Mouse (Mus musculus): ENCODE results near the gene Gm43951. TPM values are rescaled to one million over a fixed set of nuclear protein-coding genes. Genes with fewer than 3 reads are reported as not detected.

Gm43951 gene
- polyA plus RNA-seq, 1 experiment from 2014 or later = 0.83 TPM

DNA sequence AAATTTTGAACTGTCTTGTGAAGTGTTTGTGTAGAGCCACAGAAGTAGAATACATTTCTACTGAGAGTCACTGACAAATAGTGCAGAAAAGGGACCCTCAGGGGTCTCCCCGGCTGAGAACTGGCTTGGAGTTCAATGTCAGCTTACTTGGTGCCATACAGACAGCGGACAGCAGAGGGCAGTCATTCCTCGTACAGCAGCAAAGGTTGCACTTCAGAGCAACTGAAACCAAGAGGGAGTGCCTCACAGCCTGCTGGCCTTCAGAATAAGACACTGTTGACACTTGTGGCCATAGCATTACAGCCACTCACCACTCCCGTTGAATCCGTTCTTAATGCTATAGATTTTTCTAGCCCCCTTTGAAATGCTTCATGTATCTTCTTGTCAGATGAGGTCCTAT, 18.2 kb upstream of the Gm43951 start:
- H3K36me3 ChIP-seq (replicated peaks) = no peaks in the 10 kb centered on the region
- no peak overlapping the region for H3K4me3 ChIP-seq
- peaks cover 8% of the 10 kb centered on the region for H3K4me1 ChIP-seq
- no peaks in the 10 kb centered on the region for H3K9me3 ChIP-seq
- H3K27me3 ChIP-seq (replicated peaks; ENCODE audit: low read depth, poor library complexity, severe bottlenecking) = peaks cover 4% of the 10 kb centered on the region; the same call in 1 of the 2 replicates
- WGBS = 17% methylated on average over 5 of the region's 5 CpGs
- no peak overlapping the region for H3K27ac ChIP-seq (replicated peaks)
- peak; percentile 72 for DNase-seq (ENCODE audit: low spot score)

GRCm38 (mm10) chr11:72223414-72223813, 16.8 kb upstream of the Gm43951 start:
- no peak overlapping the region for H3K27ac ChIP-seq (replicated peaks)
- H3K27me3 ChIP-seq (replicated peaks; ENCODE audit: low read depth, poor library complexity, severe bottlenecking) = peaks cover 1% of the 10 kb centered on the region; the same call in 1 of the 2 replicates
- DNase-seq (ENCODE audit: low spot score) = no peak
- H3K4me1 ChIP-seq = peaks cover 8% of the 10 kb centered on the region
- no peaks in the 10 kb centered on the region for H3K9me3 ChIP-seq
- WGBS = 85% methylated on average over 4 of the region's 4 CpGs
- no peak overlapping the region for H3K4me3 ChIP-seq
- peaks cover 3% of the 10 kb centered on the region; the same call in 1 of the 2 replicates for H3K36me3 ChIP-seq (replicated peaks)

GRCm38 (mm10) chr11:72221278-72221677, 14.6 kb upstream of the Gm43951 start:
- no peak overlapping the region for H3K27ac ChIP-seq (replicated peaks)
- no peak overlapping the region for H3K4me3 ChIP-seq
- DNase-seq (ENCODE audit: low spot score) = peak; percentile 77
- peaks cover 3% of the 10 kb centered on the region; the same call in 1 of the 2 replicates for H3K36me3 ChIP-seq (replicated peaks)
- no peaks in the 10 kb centered on the region for H3K9me3 ChIP-seq
- H3K4me1 ChIP-seq = peaks cover 7% of the 10 kb centered on the region
- H3K27me3 ChIP-seq (replicated peaks; ENCODE audit: low read depth, poor library complexity, severe bottlenecking) = no peaks in the 10 kb centered on the region
- 15% methylated on average over 6 of the region's 6 CpGs for WGBS

DNA sequence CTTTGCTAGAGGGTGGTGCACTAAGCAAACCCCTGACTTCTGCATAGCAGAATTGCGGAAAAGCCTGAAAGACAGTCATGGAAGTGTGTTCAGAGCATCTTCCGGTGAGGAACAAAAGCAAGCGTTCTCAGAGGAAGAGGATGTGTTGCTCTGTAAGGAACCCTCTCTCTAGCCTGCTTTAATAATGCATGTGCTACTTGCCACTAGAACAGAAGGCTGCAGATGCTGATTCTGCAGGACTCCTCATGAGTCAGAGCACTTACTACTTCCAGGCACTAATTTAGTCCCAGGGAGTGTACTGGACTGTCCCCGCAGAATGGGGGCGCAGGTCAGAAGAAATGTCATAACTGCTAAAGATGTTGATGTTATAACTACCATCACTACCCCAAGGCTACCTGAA, 10.5 kb upstream of the Gm43951 start:
- H3K4me3 ChIP-seq = no peak overlapping the region
- H3K27me3 ChIP-seq (replicated peaks; ENCODE audit: low read depth, poor library complexity, severe bottlenecking) = no peaks in the 10 kb centered on the region
- H3K4me1 ChIP-seq = peaks cover 16% of the 10 kb centered on the region
- 84% methylated on average over 5 of the region's 5 CpGs for whole genome bisulfite sequencing
- no peak for DNase-seq (ENCODE audit: low spot score)
- no peaks in the 10 kb centered on the region for H3K9me3 ChIP-seq
- H3K27ac ChIP-seq (replicated peaks) = no peak overlapping the region
- H3K36me3 ChIP-seq (replicated peaks) = peaks cover 10% of the 10 kb centered on the region

GRCm38 (mm10) chr11:72215410-72215797, 8.8 kb upstream of the Gm43951 start, which contains the start of gene Med31:
TSS of gene Med31 (minus strand) at chr11:72215592.
- H3K27ac ChIP-seq (replicated peaks) = peak within 1 kb of the TSS; percentile 83
- WGBS = 6% methylated on average over 29 of the region's 29 CpGs
- H3K9me3 ChIP-seq = no peaks in the 10 kb centered on the region
- H3K36me3 ChIP-seq (replicated peaks) = peaks cover 27% of the 10 kb centered on the region
- H3K27me3 ChIP-seq (replicated peaks; ENCODE audit: low read depth, poor library complexity, severe bottlenecking) = no peaks in the 10 kb centered on the region
- peaks cover 16% of the 10 kb centered on the region for H3K4me1 ChIP-seq
- no peak for DNase-seq (ENCODE audit: low spot score)
- peak within 1 kb of the TSS; percentile 82 for H3K4me3 ChIP-seq

- peaks cover 16% of the 10 kb centered on the region for H3K4me1 ChIP-seq
- H3K4me3 ChIP-seq = peak overlapping the region; percentile 82
- H3K9me3 ChIP-seq = no peaks in the 10 kb centered on the region
- H3K36me3 ChIP-seq (replicated peaks) = peaks cover 33% of the 10 kb centered on the region
- no peaks in the 10 kb centered on the region for H3K27me3 ChIP-seq (replicated peaks; ENCODE audit: low read depth, poor library complexity, severe bottlenecking)
- peak; percentile 99 for DNase-seq (ENCODE audit: low spot score)
- H3K27ac ChIP-seq (replicated peaks) = peak overlapping the region; percentile 83
- WGBS = 1% methylated on average over 51 of the region's 51 CpGs
Observed at GRCm38 (mm10) chr11:72214591-72215409, 8.2 kb upstream of the Gm43951 start.

DNA sequence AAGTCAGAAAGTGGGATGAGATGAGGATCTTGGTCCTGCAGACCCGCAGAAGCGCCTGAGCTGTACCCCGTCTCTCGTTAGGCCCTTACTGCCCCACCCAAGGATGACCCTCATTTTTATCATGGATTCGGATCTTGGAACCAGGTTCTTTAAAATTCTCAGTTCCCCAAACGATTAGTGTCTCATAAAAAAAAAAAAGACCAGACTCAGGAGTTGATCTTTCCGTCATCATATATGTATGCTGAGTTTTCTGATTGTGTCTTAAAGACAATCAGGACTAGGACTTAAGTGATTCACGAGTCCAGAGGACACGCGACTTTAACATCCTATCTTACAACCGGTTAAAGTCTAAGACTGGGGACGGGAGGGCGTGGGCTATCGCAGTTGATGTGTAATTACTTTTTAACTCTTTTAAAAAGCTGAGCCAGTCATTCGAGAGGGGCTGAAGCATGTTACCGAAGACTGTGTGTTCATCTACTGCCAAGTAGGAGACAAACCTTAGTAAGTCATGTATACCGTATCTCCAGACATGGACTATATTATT, 1.3 kb upstream of the Gm43951 start:
- H3K4me1 ChIP-seq = peaks cover 37% of the 10 kb centered on the region
- H3K4me3 ChIP-seq = peak overlapping the region; percentile 87
- peak overlapping the region; percentile 86 for H3K27ac ChIP-seq (replicated peaks)
- WGBS = 21% methylated on average over 17 of the region's 17 CpGs
- no peak for DNase-seq (ENCODE audit: low spot score)
- peaks cover 49% of the 10 kb centered on the region for H3K36me3 ChIP-seq (replicated peaks)
- no peaks in the 10 kb centered on the region for H3K27me3 ChIP-seq (replicated peaks; ENCODE audit: low read depth, poor library complexity, severe bottlenecking)
- no peaks in the 10 kb centered on the region for H3K9me3 ChIP-seq

GRCm38 (mm10) chr11:72207204-72207833, 679 bp upstream of the Gm43951 start, which contains the start of the genes 4933427D14Rik and Txndc17:
TSS of gene 4933427D14Rik (minus strand) at chr11:72207459.
TSS of gene Txndc17 (plus strand) at chr11:72207547.
- Histone ChIP-seq H3K27me3 (replicated peaks; ENCODE audit: low read depth, poor library complexity, severe bottlenecking) (no peaks in the 10 kb centered on the region), H3K27ac (replicated peaks) (peak within 1 kb of the TSS; percentile 86), H3K36me3 (replicated peaks) (peaks cover 47% of the 10 kb centered on the region), H3K4me3 (peak within 1 kb of the TSS; percentile 87), H3K4me1 (peaks cover 37% of the 10 kb centered on the region), H3K9me3 (no peaks in the 10 kb centered on the region)
- under 1% methylated on average over 42 of the region's 42 CpGs for WGBS
- DNase-seq (ENCODE audit: low spot score) = peak; percentile 91

GRCm38 (mm10) chr11:72205256-72205655, 1.4 kb downstream of the Gm43951 start:
- Histone ChIP-seq H3K4me1 (peaks cover 37% of the 10 kb centered on the region), H3K36me3 (replicated peaks) (peaks cover 40% of the 10 kb centered on the region), H3K27me3 (replicated peaks; ENCODE audit: low read depth, poor library complexity, severe bottlenecking) (no peaks in the 10 kb centered on the region), H3K4me3 (peak overlapping the region; percentile 87), H3K9me3 (no peaks in the 10 kb centered on the region), H3K27ac (replicated peaks) (no peak overlapping the region)
- 83% methylated on average over 6 of the region's 6 CpGs for WGBS
- DNase-seq (ENCODE audit: low spot score) = no peak

DNA sequence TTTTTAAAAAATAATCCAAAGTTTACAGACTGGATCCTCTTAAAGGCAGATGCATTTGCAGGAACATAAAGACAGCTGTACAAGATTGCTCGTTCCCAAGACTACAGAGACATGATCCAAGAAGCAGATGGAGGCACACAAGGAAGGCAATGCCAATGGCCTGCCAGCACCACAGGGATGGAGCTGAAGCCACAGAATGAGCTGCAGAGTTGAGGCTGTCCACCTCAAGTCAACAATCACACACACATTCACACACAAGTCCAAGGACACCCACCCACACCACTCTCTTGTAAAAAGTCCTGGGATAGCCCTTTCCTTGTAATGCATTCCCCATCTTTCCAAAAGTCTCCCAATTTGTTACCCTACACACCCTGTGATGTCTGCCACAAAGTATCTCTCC, 3.2 kb downstream of the Gm43951 start:
- no peak for DNase-seq (ENCODE audit: low spot score)
- no peak overlapping the region for H3K4me3 ChIP-seq
- peaks cover 35% of the 10 kb centered on the region for H3K36me3 ChIP-seq (replicated peaks)
- no peaks in the 10 kb centered on the region for H3K9me3 ChIP-seq
- no peaks in the 10 kb centered on the region for H3K27me3 ChIP-seq (replicated peaks; ENCODE audit: low read depth, poor library complexity, severe bottlenecking)
- H3K4me1 ChIP-seq = peaks cover 37% of the 10 kb centered on the region
- no peak overlapping the region for H3K27ac ChIP-seq (replicated peaks)
- WGBS = 82% methylated on average over 1 of the region's 1 CpGs

GRCm38 (mm10) chr11:72196506-72196905, 10.1 kb downstream of the Gm43951 start:
- WGBS = 89% methylated on average over 8 of the region's 8 CpGs
- H3K36me3 ChIP-seq (replicated peaks) = peaks cover 76% of the 10 kb centered on the region
- no peaks in the 10 kb centered on the region for H3K9me3 ChIP-seq
- no peaks in the 10 kb centered on the region for H3K27me3 ChIP-seq (replicated peaks; ENCODE audit: low read depth, poor library complexity, severe bottlenecking)
- H3K4me1 ChIP-seq = no peaks in the 10 kb centered on the region
- no peak for DNase-seq (ENCODE audit: low spot score)
- H3K4me3 ChIP-seq = no peak overlapping the region
- H3K27ac ChIP-seq (replicated peaks) = no peak overlapping the region

- H3K36me3 ChIP-seq (replicated peaks) = peaks cover 89% of the 10 kb centered on the region
- no peak overlapping the region for H3K4me3 ChIP-seq
- H3K27ac ChIP-seq (replicated peaks) = no peak overlapping the region
- H3K9me3 ChIP-seq = no peaks in the 10 kb centered on the region
- H3K27me3 ChIP-seq (replicated peaks; ENCODE audit: low read depth, poor library complexity, severe bottlenecking) = no peaks in the 10 kb centered on the region
- WGBS = 93% methylated on average over 2 of the region's 2 CpGs
- H3K4me1 ChIP-seq = no peaks in the 10 kb centered on the region
- DNase-seq (ENCODE audit: low spot score) = no peak
Observed at GRCm38 (mm10) chr11:72194259-72194658, 12.4 kb downstream of the Gm43951 start.
